Comparison of ENCODE assay signal across 19 mouse cellular contexts in genomic region chr14:87745524-87745923, GRCm38 (mm10).
A peak's percentile ranks its signal among the peaks of the same experiment; 100 is the strongest.
DNase-seq lines count a peak whose midpoint lies in the region; ATAC-seq lines count a peak whose summit lies in the region.
"Had no signal": no experiment of that assay in that cellular context is flagged by ENCODE, and none has a peak within 500 bp of the region (broad histone marks: within the 10 kb centered on the region; RNA-seq: fewer than 3 reads in every experiment).

No protein-coding gene starts in this region.

- H3K4me2 ChIP-seq in heart, embryonic 12.5 days, result no peak overlapping the region
- no peak overlapping the region for H3K4me2 ChIP-seq in forebrain, embryonic 14.5 days (ENCODE audit: low read length)
- H3K4me2 ChIP-seq in midbrain, embryonic 14.5 days (ENCODE audit: low read length), result 0 out of 2 replicates have a peak overlapping the region, but pooled peaks have one; percentile 13
- H3K4me2 ChIP-seq: limb, embryonic 15.5 days; liver, embryonic 15.5 days had no signal

- H3K27ac ChIP-seq in heart, embryonic 12.5 days (ENCODE audit: poor library complexity, severe bottlenecking), result no peak overlapping the region
- H3K27ac ChIP-seq in forebrain, embryonic 14.5 days (ENCODE audit: low read depth, low read length), result no peak overlapping the region
- no peak overlapping the region for H3K27ac ChIP-seq in midbrain, embryonic 14.5 days (replicated peaks; ENCODE audit: low read depth, low read length)
- H3K27ac ChIP-seq: gastrocnemius, adult 2 months; heart, adult 2 months; hindbrain, embryonic 10.5 days; limb, embryonic 15.5 days; liver, embryonic 15.5 days; macrophage had no signal

- intact Hi-C loops in heart, postnatal 10 days (cut with DNase I), result no loop called here

- no peak overlapping the region for H3K4me3 ChIP-seq in heart, embryonic 12.5 days
- no peak overlapping the region for H3K4me3 ChIP-seq in forebrain, embryonic 14.5 days (ENCODE audit: low read depth, low read length)
- no peak overlapping the region for H3K4me3 ChIP-seq in midbrain, embryonic 14.5 days (replicated peaks; ENCODE audit: low read depth, low read length)
- H3K4me3 ChIP-seq: gastrocnemius, adult 2 months; heart, adult 2 months; hindbrain, embryonic 10.5 days; limb, embryonic 15.5 days; liver, embryonic 15.5 days had no signal

- H3K36me3 ChIP-seq in heart, embryonic 12.5 days, result no peaks in the 10 kb centered on the region
- no peaks in the 10 kb centered on the region for H3K36me3 ChIP-seq in forebrain, embryonic 14.5 days (ENCODE audit: control insufficient read depth, insufficient read depth, low read length)
- H3K36me3 ChIP-seq in midbrain, embryonic 14.5 days (ENCODE audit: control insufficient read depth, insufficient read depth, low read length), result no peaks in the 10 kb centered on the region
- H3K36me3 ChIP-seq: hindbrain, embryonic 10.5 days; limb, embryonic 15.5 days; liver, embryonic 15.5 days had no signal

- H3K9ac ChIP-seq in heart, embryonic 12.5 days, result no peak overlapping the region
- H3K9ac ChIP-seq in forebrain, embryonic 14.5 days (ENCODE audit: low read length), result no peak overlapping the region
- H3K9ac ChIP-seq in midbrain, embryonic 14.5 days (replicated peaks; ENCODE audit: low read length), result no peak overlapping the region
- H3K9ac ChIP-seq: limb, embryonic 15.5 days; liver, embryonic 15.5 days had no signal

- H3K4me1 ChIP-seq in heart, embryonic 12.5 days (replicated peaks), result peaks cover 3% of the 10 kb centered on the region; the same call in 1 of the 2 replicates
- peaks cover 4% of the 10 kb centered on the region; the same call in 1 of the 2 replicates for H3K4me1 ChIP-seq in forebrain, embryonic 14.5 days (ENCODE audit: control insufficient read depth, insufficient read depth, low read length)
- peaks cover 3% of the 10 kb centered on the region; the same call in 1 of the 2 replicates for H3K4me1 ChIP-seq in midbrain, embryonic 14.5 days (ENCODE audit: control insufficient read depth, insufficient read depth, low read length)
- H3K4me1 ChIP-seq: hindbrain, embryonic 10.5 days; limb, embryonic 15.5 days; liver, embryonic 15.5 days had no signal

- peak; percentile 9 for DNase-seq in embryo, embryonic 11 days
- DNase-seq in embryo, embryonic 10 days (ENCODE audit: low spot score), result no peak
- peak; percentile 2 to 3 for DNase-seq in heart, postnatal 10 days
- peak; percentile 33 for DNase-seq in forebrain, embryonic 14.5 days (ENCODE audit: low spot score)
- DNase-seq in midbrain, embryonic 14.5 days, result no peak
- no peak for DNase-seq in T-cell, adult 2 months (ENCODE audit: low spot score)
- no peak for DNase-seq in adrenal gland, postnatal 14 days
- DNase-seq: adrenal gland, postnatal 10 days; cerebellum, adult 18-20 months; cerebellum, postnatal 25 days; gastrocnemius, adult 2 months; heart, adult 2 months; kidney, adult 11 months; right cerebral cortex, postnatal 25 days had no signal

- H3K9me3 ChIP-seq in heart, embryonic 12.5 days (replicated peaks), result no peaks in the 10 kb centered on the region
- no peaks in the 10 kb centered on the region for H3K9me3 ChIP-seq in forebrain, embryonic 14.5 days (replicated peaks; ENCODE audit: control insufficient read depth, low read length)
- H3K9me3 ChIP-seq in midbrain, embryonic 14.5 days (ENCODE audit: control insufficient read depth, low read length), result no peaks in the 10 kb centered on the region
- H3K9me3 ChIP-seq: hindbrain, embryonic 10.5 days; limb, embryonic 15.5 days; liver, embryonic 15.5 days had no signal

- no peak for ATAC-seq in heart, embryonic 12.5 days (ENCODE audit: insufficient number of reproducible peaks, low FRiP score)
- peak; percentile 62 for ATAC-seq in forebrain, embryonic 14.5 days
- peak; percentile 34; the same call in 1 of the 2 replicates for ATAC-seq in midbrain, embryonic 14.5 days (ENCODE audit: low FRiP score, low TSS enrichment)

- H3K27me3 ChIP-seq in heart, embryonic 12.5 days (replicated peaks), result no peaks in the 10 kb centered on the region
- no peaks in the 10 kb centered on the region for H3K27me3 ChIP-seq in forebrain, embryonic 14.5 days (replicated peaks; ENCODE audit: control insufficient read depth, insufficient read depth, low read length)
- H3K27me3 ChIP-seq in midbrain, embryonic 14.5 days (ENCODE audit: control insufficient read depth, insufficient read depth, low read length), result no peaks in the 10 kb centered on the region
- H3K27me3 ChIP-seq: limb, embryonic 15.5 days; liver, embryonic 15.5 days had no signal

- WGBS in heart, embryonic 12.5 days, result 53% methylated on average over 8 of the region's 8 CpGs
- WGBS in forebrain, embryonic 14.5 days, result 19% methylated on average over 8 of the region's 8 CpGs
- 34% methylated on average over 8 of the region's 8 CpGs for WGBS in midbrain, embryonic 14.5 days

Comparison
In these comparisons a context has a peak if more than half of its experiments do, and no peak if none do; other contexts are left out.
1. DNase-seq: peak in embryo, embryonic 11 days (single experiment), heart, postnatal 10 days (2 of 2) and forebrain, embryonic 14.5 days (single experiment); none in embryo, embryonic 10 days (single experiment), midbrain, embryonic 14.5 days (single experiment), T-cell, adult 2 months (single experiment) and adrenal gland, postnatal 14 days (single experiment).